Mouse (Mus musculus) myocyte (in vitro differentiated cells): ENCODE results near the gene Rybp. TPM values are rescaled to one million over a fixed set of nuclear protein-coding genes. Genes with fewer than 3 reads are reported as not detected.

ENCODE experiments used
- H3K27me3 ChIP-seq: one replicate; pipeline ENCODE4 v1.6.1; 2011; ENCODE audit not compliant: control insufficient read depth, insufficient read depth, insufficient read length
- H3K36me3 ChIP-seq: one replicate; pipeline ENCODE4 v1.6.1; 2011; ENCODE audit not compliant: control insufficient read depth, insufficient read depth
- H3K4me2 ChIP-seq: one replicate; pipeline ENCODE4 v1.6.1; 2011; ENCODE audit warnings: low read depth, control low read depth
- H3K4me3 ChIP-seq: one replicate; pipeline ENCODE4 v1.5.1; 2011; ENCODE audit warnings: mild to moderate bottlenecking, control low read depth, moderate library complexity
- H3K79me2 ChIP-seq: one replicate; pipeline ENCODE4 v1.6.1; 2011; ENCODE audit not compliant: control insufficient read depth, insufficient read depth
- H3ac ChIP-seq: one replicate; pipeline ENCODE4 v1.6.1; 2011; ENCODE audit not compliant: control insufficient read depth, insufficient read length
- CEBPB ChIP-seq: IDR thresholded peaks from 2 replicates; pipeline ENCODE4 v1.6.1; 2011; ENCODE audit warnings: mild to moderate bottlenecking, moderate library complexity; ENCODE audit not compliant: poor library complexity, insufficient read depth, severe bottlenecking
- E2F4 ChIP-seq: IDR thresholded peaks from one replicate; pipeline ENCODE4 v1.6.1; 2011; ENCODE audit warnings: mild to moderate bottlenecking, control low read depth, moderate library complexity; ENCODE audit not compliant: insufficient read depth
- MAX ChIP-seq: IDR thresholded peaks from one replicate; pipeline ENCODE4 v1.6.1; 2011; ENCODE audit warnings: low read depth, mild to moderate bottlenecking, control low read depth
- MYOD1 ChIP-seq, 3 experiments: IDR thresholded peaks; one replicate each; pipeline ENCODE4 v1.6.1; 2011; ENCODE audit warnings: control low read depth in 2 of 3, low read depth in 2 of 3, mild to moderate bottlenecking in 2 of 3, moderate library complexity in 1 of 3; ENCODE audit not compliant: insufficient read length in 2 of 3, control insufficient read depth in 1 of 3
- MYOG ChIP-seq, 3 experiments: IDR thresholded peaks; one replicate each; pipeline ENCODE4 v1.6.1; 2011; ENCODE audit warnings: control low read depth in 2 of 3, low read depth in 2 of 3, mild to moderate bottlenecking in 2 of 3; ENCODE audit not compliant: insufficient read length in 2 of 3, control insufficient read depth in 1 of 3, insufficient read depth in 1 of 3
- POLR2A ChIP-seq: IDR thresholded peaks from one replicate; pipeline ENCODE4 v1.6.1; 2011; ENCODE audit warnings: low read depth, mild to moderate bottlenecking, control low read depth, moderate library complexity; ENCODE audit not compliant: insufficient read length
- POLR2AphosphoS2 ChIP-seq: IDR thresholded peaks from one replicate; pipeline ENCODE4 v1.6.1; 2011; ENCODE audit warnings: low read depth, control low read depth; ENCODE audit not compliant: insufficient read length
- REST ChIP-seq: IDR thresholded peaks from one replicate; pipeline ENCODE4 v1.6.1; 2011; ENCODE audit warnings: mild to moderate bottlenecking, control low read depth, moderate library complexity; ENCODE audit not compliant: insufficient read depth, insufficient read length
- SRF ChIP-seq: IDR thresholded peaks from one replicate; pipeline ENCODE4 v1.6.1; 2011; ENCODE audit warnings: low read depth; ENCODE audit not compliant: control insufficient read depth, insufficient read length
- TCF12 ChIP-seq: IDR thresholded peaks from one replicate; pipeline ENCODE4 v1.6.1; 2011; ENCODE audit warnings: mild to moderate bottlenecking, control low read depth; ENCODE audit not compliant: poor library complexity, insufficient read depth, severe bottlenecking
- TCF3 ChIP-seq: IDR thresholded peaks from one replicate; pipeline ENCODE4 v1.6.1; 2011; ENCODE audit warnings: low read depth, control low read depth; ENCODE audit not compliant: insufficient read length
- USF1 ChIP-seq: IDR thresholded peaks from one replicate; pipeline ENCODE4 v1.6.1; 2011; ENCODE audit warnings: low read depth, mild to moderate bottlenecking, control low read depth, moderate library complexity
- polyA plus RNA-seq: library from polyadenylated mRNA; unstranded; fragments of >200 nt; fragmentation: generic; extraction: Trizol; gene quantifications from one replicate; pipeline ENCODE4 v1.2.1, GENCODE M21; 2012; ENCODE audit warnings: missing spikeins

Gene Rybp
- polyA plus RNA-seq, 1 experiment = 9.5 TPM

GRCm38 (mm10) chr6:100213596-100213995 lies 73.7 kb downstream of the Rybp start:
- TF ChIP-seq POLR2A (no peak), TCF3 (no peak), TCF12 (no peak), MYOG (IDR thresholded peaks at IDR 0.05; ENCODE audit: control insufficient read depth in 1 of 3, insufficient read depth in 1 of 3, insufficient read length in 2 of 3, low read depth in 2 of 3) (no peak), E2F4 (no peak), POLR2AphosphoS2 (no peak), CEBPB (no peak), MYOD1 (IDR thresholded peaks at IDR 0.05; ENCODE audit: control insufficient read depth in 1 of 3, insufficient read length in 2 of 3, low read depth in 2 of 3) (no peak), MAX (no peak), REST (no peak), USF1 (no peak), SRF (no peak)
- no peak overlapping the region for H3K4me3 ChIP-seq
- H3ac ChIP-seq = no peak overlapping the region
- H3K36me3 ChIP-seq = no peaks in the 10 kb centered on the region
- no peak overlapping the region for H3K4me2 ChIP-seq
- H3K79me2 ChIP-seq = no peaks in the 10 kb centered on the region
- peaks cover 1% of the 10 kb centered on the region for H3K27me3 ChIP-seq

DNA sequence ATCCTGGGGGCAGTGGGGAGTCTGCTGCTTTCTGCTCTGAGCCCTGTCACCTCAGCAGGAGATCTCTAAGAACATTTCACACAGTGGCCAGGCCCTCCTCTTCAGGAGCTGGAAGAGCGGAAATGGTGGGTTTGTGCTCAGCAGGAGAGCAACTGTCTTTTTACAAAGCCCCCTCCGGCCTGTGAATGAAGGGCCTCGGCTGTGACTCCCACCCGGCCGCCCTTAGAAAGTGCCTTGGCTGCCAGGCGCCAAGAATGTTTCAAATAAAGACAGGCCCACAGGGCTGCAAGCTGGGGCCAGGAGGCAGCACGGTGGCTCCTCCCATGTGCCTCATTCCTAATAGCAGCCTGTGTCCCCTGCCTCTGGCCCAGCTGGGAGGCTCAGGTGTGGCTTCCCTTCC lies 74.5 kb downstream of the Rybp start:
- Histone ChIP-seq H3K4me2 (no peak overlapping the region), H3K79me2 (no peaks in the 10 kb centered on the region), H3K4me3 (no peak overlapping the region), H3K36me3 (no peaks in the 10 kb centered on the region), H3K27me3 (peaks cover 9% of the 10 kb centered on the region), H3ac (no peak overlapping the region)
- TF ChIP-seq TCF3 = no peak
- TF ChIP-seq REST = no peak
- TF ChIP-seq POLR2AphosphoS2 = no peak
- no peak for TF ChIP-seq MAX
- no peak for TF ChIP-seq E2F4
- TF ChIP-seq MYOG (IDR thresholded peaks at IDR 0.05; ENCODE audit: control insufficient read depth in 1 of 3, insufficient read depth in 1 of 3, insufficient read length in 2 of 3, low read depth in 2 of 3) = no peak
- TF ChIP-seq POLR2A = no peak
- no peak for TF ChIP-seq TCF12
- TF ChIP-seq SRF = no peak
- no peak for TF ChIP-seq USF1
- no peak for TF ChIP-seq MYOD1 (IDR thresholded peaks at IDR 0.05; ENCODE audit: control insufficient read depth in 1 of 3, insufficient read length in 2 of 3, low read depth in 2 of 3)
- TF ChIP-seq CEBPB = no peak

- no peak overlapping the region for H3K4me3 ChIP-seq
- H3K79me2 ChIP-seq = no peaks in the 10 kb centered on the region
- H3K4me2 ChIP-seq = no peak overlapping the region
- H3ac ChIP-seq = no peak overlapping the region
- no peak for TF ChIP-seq CEBPB
- TF ChIP-seq USF1 = no peak
- no peak for TF ChIP-seq POLR2A
- peaks cover 12% of the 10 kb centered on the region for H3K27me3 ChIP-seq
- no peaks in the 10 kb centered on the region for H3K36me3 ChIP-seq
These were observed 75.6 kb downstream of the Rybp start for GRCm38 (mm10) chr6:100211646-100212045.

DNA sequence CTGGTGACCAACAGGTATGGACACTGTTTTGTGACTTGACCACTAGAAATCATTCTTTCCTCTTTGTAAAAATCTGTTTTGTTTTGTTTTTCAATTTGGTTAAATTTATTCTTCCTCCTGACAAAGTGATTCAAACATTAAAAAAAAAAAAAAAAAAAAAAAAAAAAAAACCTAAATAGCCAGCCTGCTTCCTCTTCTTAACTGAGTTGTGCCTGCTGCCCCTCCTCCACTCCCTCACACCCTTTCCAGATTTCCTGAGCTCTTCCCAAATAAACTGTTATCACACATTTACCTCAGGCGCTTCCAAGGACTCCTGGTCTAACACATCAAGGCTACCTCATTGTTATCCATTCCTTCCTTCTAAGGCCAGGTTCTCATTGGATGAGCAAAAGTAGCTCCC lies 76.8 kb downstream of the Rybp start:
- H3K4me3 ChIP-seq = no peak overlapping the region
- TF ChIP-seq MYOG (IDR thresholded peaks at IDR 0.05; ENCODE audit: control insufficient read depth in 1 of 3, insufficient read depth in 1 of 3, insufficient read length in 2 of 3, low read depth in 2 of 3) = no peak
- no peak for TF ChIP-seq SRF
- TF ChIP-seq TCF12 = no peak
- H3K36me3 ChIP-seq = no peaks in the 10 kb centered on the region
- H3K79me2 ChIP-seq = no peaks in the 10 kb centered on the region
- H3K4me2 ChIP-seq = no peak overlapping the region
- no peak overlapping the region for H3ac ChIP-seq
- peaks cover 18% of the 10 kb centered on the region for H3K27me3 ChIP-seq

DNA sequence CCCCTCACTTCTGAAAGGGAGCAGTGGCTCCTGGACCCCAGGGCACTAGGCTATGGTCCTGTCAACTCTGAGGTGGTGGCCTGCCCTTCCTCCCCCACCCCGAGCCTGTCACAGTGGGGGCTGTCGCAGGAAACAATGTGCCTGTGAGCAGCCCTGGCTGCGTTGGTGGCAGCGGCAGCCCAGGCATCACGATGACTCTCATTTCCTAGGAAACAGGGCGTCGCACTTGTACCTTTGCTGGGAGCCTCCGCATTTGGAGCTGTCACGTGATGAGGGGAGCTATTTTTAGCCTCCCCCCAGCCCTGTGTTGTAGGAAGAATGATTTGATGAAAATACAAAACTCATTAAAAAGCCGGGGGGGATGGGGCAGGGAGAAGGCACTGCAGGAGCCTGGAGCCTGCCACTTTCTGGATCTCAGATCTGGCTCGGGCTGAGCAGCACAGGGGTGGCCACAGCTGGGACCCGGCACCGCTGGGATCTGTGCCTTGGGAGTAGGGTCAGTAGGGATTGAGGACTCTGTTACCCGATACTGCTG lies 80.5 kb downstream of the Rybp start:
- TF ChIP-seq SRF (no peak), MYOD1 (IDR thresholded peaks at IDR 0.05; ENCODE audit: control insufficient read depth in 1 of 3, insufficient read length in 2 of 3, low read depth in 2 of 3) (no peak), USF1 (peak; percentile 60)
- Histone ChIP-seq H3K79me2 (no peaks in the 10 kb centered on the region), H3K4me3 (no peak overlapping the region), H3K4me2 (no peak overlapping the region), H3K36me3 (no peaks in the 10 kb centered on the region), H3K27me3 (peaks cover 24% of the 10 kb centered on the region), H3ac (no peak overlapping the region)

DNA sequence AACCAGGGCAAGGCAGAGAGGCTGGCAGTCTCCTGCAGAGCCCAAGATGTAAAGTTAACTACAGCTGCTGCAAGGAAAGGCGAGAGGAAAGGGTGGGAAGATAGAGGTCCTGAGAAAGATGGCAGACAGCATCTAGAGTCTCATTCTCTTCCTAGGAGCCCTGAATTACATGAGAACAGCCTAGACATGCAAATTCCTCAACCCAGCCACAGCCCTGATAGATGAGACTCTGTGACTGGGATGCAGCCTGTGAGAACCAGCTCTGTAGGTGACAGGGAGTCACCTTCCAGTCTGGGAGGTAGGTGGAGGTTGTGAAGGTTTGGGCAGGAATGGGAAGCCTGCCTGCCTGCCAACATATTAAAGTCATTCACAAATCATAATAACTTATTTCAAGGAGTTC lies 81.0 kb downstream of the Rybp start:
- H3ac ChIP-seq = no peak overlapping the region
- H3K79me2 ChIP-seq = no peaks in the 10 kb centered on the region
- H3K36me3 ChIP-seq = no peaks in the 10 kb centered on the region
- no peak overlapping the region for H3K4me2 ChIP-seq
- no peak for TF ChIP-seq TCF3
- no peak overlapping the region for H3K4me3 ChIP-seq
- peaks cover 24% of the 10 kb centered on the region for H3K27me3 ChIP-seq
